Mouse (Mus musculus) layer of hippocampus, adult 2 months (tissue): ENCODE data around the gene Zfpm1. TPM values are rescaled to one million over a fixed set of nuclear protein-coding genes. Genes with fewer than 3 reads are reported as not detected.
A peak's percentile ranks its signal among the peaks of the same experiment; 100 is the strongest.

Source experiments
- DNase-seq, 2 experiments: peaks; one replicate each; pipeline ENCODE4 v3.0.0; 2022; ENCODE audit warnings: low spot score in 2 of 2
- H3K27ac ChIP-seq: fragments of 200-600 bp; 2 replicates; pipeline ENCODE4 v1.8.1; 2022
- H3K4me3 ChIP-seq: fragments of 200-600 bp; 2 replicates; pipeline ENCODE4 v1.8.1; 2022; ENCODE audit warnings: mild to moderate bottlenecking
- CTCF ChIP-seq: fragments of 200-600 bp; conservative IDR thresholded peaks from 2 replicates; pipeline ENCODE4 v1.8.1; 2022; ENCODE audit warnings: antibody characterized with exemption, mild to moderate bottlenecking, moderate library complexity
- total RNA-seq, 2 experiments: library from RNA; stranded (reverse); gene quantifications; 2 replicates each; pipeline ENCODE4 v1.2.3; 2021

Gene Zfpm1
- total RNA-seq, 2 experiments from 2014 or later = 45.1 to 45.6 TPM

DNA sequence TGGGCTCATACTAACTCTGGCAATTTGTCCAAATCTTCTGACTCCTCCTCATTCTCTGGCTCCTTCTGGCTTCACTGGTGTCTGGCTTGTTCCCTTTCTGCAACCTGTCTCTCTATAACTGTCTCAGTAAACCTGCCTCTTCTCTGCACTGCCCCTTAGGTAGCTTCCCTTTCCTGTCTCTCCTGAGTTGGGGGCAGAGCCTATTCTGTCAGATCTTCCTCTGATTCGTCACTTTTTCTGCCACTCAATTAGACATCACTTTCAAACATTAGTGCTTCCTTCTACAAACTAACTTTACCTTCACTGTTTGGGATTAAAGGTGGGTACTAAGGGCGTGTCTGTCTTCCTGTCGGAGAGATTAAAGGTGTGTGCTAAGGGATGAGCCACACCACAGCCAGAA is 58.8 kb downstream of the Zfpm1 start:
- TF ChIP-seq CTCF = no peak
- H3K27ac ChIP-seq = no peak overlapping the region

DNA sequence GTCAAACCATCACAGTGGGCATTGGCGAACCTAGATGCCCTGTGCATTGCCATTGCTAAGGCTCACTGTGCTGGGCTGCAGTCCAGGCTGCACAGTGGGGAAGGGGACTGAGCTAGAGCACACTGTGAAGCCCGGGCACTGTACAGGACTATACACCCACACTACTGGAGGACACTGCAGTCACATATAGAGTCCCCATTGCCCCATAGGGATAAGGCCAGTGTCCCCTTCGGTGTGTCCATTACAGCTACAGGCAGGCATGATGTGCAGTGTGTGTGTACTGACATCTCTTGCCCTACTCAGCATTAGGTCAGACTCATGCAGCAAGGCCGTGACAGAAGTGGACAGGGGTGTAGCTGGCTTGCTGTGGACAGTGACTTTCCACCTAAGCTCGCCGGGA is 59.8 kb downstream of the Zfpm1 start:
- no peak for DNase-seq
- no peak overlapping the region for H3K27ac ChIP-seq

More for the DNA sequence above, 58.8 kb downstream of the Zfpm1 start:
- DNase-seq = no peak
- no peak overlapping the region for H3K4me3 ChIP-seq

DNA sequence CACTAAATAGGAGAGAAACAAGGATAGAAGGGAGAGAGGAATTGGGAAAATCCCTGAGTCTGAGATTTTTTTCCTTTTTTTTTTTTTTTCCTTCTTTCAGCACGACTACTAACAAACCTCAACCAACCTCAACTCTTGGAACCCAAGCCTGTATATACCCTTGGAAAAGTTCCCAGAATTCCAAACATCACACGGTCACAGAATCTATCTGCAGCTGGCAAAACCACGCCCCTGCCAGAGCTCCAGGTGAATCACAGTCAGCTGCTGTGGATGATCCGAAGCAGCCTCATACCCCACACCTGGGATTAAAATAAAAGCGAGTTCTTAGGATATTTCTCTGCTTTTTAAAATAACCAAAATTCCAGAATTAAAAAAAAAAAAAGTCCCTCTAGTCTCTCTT is 60.4 kb downstream of the Zfpm1 start:
- DNase-seq = no peak
- no peak overlapping the region for H3K27ac ChIP-seq
- H3K4me3 ChIP-seq = no peak overlapping the region
- TF ChIP-seq CTCF = no peak

More for the DNA sequence above, 59.8 kb downstream of the Zfpm1 start:
- no peak for TF ChIP-seq CTCF
- H3K4me3 ChIP-seq = no peak overlapping the region

DNA sequence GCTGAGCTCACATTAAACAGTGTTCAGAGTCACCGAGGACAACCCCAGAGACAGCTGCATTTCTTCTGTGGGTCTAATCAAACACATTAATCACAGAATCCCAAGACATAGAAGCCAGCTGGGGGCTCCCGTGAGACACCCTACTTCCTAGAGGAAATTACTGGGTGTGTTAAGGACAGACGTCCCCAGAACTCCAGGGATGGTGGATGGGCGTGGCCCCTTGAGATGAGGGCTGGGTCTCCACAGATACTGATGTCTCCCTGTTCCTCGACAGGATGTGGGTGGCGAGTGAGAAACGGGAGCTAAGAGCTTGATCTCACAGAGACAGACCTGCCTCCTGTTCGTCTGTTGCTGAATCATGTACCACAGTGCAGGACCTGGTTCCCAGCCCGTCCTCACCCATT is 60.9 kb downstream of the Zfpm1 start:
- Histone ChIP-seq H3K4me3 (peak overlapping the region; percentile 11; the same call in 1 of the 2 replicates), H3K27ac (peak overlapping the region; percentile 54; the same call in 1 of the 2 replicates)
- TF ChIP-seq CTCF = peak; percentile 43
- DNase-seq = no peak

DNA sequence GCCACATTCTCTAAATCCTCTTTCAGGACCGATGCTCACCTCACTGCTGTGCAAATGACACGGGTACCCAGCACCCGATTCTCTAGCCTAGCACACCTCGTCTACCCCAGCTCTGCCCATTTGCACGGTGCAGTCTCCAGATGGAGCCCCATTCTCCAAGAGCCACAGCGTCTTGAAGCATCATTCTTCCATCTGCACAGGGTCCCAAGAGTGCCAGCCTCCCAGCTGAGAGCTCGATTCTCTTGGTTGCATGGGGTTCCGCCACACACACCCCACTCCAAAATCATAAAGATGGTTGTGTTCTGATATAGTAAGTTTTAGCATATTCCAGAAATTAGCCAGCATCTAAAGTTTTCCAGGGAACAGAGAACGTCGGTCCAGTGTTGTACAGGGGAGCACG is 61.4 kb downstream of the Zfpm1 start:
- Histone ChIP-seq H3K4me3 (peak overlapping the region; percentile 37), H3K27ac (peak overlapping the region; percentile 54; the same call in 1 of the 2 replicates)
- no peak for TF ChIP-seq CTCF
- no peak for DNase-seq

DNA sequence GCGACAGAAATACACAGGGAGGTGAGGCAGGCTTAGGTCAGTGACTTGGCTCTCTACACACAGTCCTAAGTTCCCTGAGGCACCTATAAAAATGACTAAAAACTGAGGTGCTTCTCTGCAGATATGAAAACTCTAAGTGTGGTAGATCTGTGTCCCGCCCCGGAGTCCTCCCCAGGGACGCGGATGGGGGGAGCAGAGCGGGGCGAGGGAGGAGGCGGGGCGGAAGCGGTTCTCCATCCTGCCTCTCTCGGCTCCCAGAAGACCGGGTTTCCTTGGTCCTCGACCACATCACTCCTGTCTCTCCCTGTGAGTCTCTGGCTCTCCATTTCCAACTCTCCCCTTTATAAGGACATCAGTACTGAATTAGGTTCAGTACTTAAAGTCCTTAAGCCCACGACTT is 61.8 kb downstream of the Zfpm1 start:
- Histone ChIP-seq H3K27ac (peak overlapping the region; percentile 54; the same call in 1 of the 2 replicates), H3K4me3 (peak overlapping the region; percentile 37)
- DNase-seq = no peak
- no peak for TF ChIP-seq CTCF

DNA sequence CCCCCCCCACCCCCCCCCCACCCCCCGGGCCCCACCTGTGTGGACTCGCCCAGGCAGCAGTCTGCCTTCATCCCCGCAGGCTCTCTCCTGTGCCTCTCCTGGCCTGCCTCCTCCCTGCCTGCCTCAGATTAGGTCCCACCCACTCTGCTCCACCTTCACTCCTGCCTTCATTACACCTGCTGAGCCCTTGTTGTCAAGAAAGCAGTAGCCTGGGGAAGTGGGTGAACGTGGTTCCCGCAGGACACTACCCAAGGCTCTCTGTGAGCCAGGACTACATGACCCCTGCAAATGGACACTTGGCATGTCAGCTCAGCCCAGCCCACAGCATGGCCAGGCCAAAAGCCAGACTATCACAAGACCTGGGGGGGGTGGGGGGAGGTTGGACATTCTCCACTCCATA is 62.3 kb downstream of the Zfpm1 start:
- TF ChIP-seq CTCF = no peak
- no peak overlapping the region for H3K4me3 ChIP-seq
- no peak overlapping the region for H3K27ac ChIP-seq
- no peak for DNase-seq

DNA sequence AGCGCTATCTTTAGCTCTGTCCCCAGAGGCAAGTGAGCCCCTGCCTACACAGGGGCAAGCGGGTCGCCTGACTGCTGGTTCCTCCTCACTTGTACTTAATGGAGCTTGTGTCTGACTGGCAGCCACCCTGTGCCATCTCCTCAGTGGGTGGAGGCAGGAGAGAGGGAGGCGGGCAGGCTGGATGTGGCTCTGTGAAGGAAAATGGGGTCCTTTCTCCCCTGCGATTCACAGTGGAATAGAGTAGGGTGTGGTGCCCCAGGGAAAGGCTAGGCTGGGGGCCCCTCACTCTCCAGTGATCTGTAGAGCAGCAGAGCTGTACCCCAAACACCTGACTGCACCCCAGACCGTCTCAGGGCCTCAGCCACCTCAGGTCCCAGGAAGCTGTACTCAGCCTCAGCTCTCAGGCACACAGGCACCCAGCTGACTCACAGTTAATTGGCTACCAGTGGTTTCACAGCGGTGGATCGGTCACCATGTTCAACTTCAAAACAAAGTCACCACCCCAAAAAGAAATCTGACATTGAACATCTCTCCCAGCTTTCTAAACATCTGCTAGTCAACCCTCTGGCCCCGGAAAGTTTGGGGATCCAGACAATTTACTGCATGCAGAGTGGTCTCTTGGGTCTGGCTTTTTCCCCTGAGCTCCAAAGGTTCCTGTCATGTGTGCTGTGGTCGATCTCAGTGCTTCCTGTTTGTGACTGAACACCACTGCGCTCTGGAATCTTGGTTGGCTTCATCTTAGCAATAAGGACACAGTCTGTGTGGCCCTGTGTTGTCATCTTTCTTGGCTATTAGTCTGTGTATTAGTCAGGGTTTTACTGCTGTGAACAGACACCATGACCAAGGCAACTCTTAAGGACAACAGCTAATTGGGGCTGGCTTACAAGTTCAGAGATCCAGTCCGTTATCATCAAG is 63.5 kb downstream of the Zfpm1 start:
- no peak for DNase-seq
- TF ChIP-seq CTCF = no peak
- Histone ChIP-seq H3K4me3 (no peak overlapping the region), H3K27ac (0 out of 2 replicates have a peak overlapping the region, but pooled peaks have one; percentile 20)

DNA sequence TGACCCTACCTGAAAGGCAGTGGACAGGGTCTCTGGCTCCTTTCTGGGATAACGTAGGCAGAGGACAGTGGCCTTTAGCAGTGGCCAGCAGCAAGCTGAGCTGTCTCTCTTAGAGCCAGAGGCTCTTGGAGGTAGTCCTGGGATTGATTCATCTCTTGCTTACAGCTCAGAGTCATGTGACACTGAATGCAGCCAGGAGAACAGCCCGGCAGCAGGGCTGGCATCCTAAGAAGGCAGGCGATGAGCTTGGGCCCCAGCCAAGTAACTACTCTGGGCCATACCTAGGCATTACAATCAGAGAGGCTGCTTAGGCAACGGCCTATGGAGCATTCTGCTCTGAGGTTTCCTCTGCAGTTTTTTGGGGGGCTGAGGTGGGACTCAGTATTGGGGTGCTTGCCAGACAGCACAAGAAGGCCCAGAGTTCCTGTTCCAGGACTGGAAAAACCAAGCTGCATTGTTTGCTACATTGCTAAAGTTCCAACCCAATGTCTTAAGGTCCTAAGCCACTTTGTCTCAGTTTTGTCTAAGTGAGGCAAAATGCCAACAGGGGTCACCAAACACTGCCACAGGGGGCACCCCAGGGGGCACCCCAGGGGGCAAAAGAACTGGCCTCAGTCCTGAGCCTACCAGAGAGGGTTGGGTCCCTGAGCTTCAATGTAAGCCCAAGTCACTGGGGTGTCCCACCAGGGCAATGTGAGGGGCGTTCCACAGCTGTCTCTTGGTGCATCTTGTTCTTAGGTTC is 66.0 kb downstream of the Zfpm1 start:
- peak overlapping the region; percentile 71 for H3K27ac ChIP-seq

DNA sequence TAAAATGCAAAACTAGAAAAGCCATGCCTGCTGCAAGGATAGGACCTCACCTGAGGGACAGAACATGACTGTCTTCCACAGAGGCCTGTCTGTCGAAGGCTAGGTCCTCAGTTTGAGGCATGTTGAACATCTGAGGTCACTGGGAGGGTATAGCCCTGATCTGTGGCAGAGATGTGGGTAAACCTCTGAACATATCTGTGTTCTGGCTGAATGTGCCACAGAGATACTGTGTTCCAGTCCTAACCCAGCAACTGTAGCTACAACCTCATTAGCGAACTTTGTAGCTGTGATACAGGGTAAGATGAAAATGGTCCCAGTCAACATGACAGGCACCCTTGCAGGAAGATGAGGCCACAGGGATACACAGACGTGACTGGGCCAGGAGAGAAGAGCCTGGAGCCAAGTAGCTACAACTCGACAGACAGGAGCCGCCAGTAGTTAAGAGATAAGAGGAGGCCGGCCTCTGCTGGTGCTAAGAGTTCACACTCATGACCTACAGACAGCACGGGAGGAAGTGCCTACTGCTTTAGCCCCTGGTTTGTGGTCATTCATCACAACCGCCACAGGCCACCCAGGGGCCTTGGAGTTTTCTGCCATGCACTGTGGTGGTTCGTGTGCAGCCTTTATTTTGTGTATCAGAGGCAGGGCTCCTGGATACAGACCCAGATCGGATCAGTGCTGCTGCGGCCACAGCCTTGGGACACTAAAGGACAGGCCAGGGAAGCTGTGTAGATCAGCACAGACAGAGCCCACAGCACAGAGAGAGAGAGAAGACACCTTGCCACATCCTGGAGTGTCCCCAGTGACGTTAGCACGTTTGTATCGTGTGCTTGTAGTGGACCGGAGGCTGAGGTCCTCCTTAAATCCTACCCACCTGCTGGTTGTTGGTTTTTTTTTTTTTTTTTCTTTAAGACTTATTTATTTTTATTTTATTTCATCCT is 67.7 kb downstream of the Zfpm1 start:
- Histone ChIP-seq H3K27ac (no peak overlapping the region), H3K4me3 (no peak overlapping the region)
- TF ChIP-seq CTCF = no peak
- no peak for DNase-seq

More for the DNA sequence above, 66.0 kb downstream of the Zfpm1 start:
- H3K4me3 ChIP-seq = no peak overlapping the region
- DNase-seq = peak; percentile 72 to 79
- no peak for TF ChIP-seq CTCF

DNA sequence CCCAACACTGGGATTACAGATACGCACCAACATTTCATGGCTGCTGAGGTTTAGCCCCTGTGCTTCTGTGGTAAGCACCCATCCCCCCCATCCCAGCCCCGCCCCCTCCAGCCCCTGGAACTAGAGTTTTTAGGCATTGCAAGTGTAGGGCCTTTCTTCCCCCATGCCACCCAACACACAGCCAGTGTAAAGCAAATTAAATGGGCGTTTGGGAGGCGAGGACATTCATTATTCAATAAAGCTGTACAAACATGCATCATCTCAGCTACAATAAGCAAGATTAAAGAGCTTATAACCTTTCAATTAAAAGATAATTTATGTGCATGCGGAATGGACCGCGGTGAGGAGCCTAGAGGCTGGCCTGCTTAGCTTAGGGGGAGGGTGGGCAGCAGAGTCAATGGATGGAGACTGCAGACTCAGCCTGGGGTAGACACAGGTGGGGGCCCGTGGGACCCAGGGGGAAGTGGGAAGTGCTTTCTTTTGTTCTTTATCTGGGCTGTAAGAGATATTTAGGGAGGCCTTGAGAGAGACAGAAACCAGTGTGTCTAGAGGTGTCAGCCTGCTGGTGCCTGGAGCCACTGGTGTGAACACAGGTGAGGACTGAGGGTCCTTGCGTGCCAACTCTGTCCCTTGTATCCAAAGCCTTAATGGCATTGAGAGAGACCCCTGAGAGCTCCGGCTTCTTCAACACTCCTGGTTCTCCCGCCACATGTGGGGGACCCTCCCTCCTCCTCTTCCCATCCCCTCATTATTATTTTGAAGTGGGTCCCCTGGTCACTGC is 68.6 kb downstream of the Zfpm1 start:
- no peak overlapping the region for H3K4me3 ChIP-seq
- no peak for DNase-seq
- no peak for TF ChIP-seq CTCF
- H3K27ac ChIP-seq = no peak overlapping the region
